Mouse (Mus musculus) heart, postnatal 0 days (tissue): ENCODE results near the gene Sapcd2. TPM values are rescaled to one million over a fixed set of nuclear protein-coding genes. Genes with fewer than 3 reads are reported as not detected.

Experiments
- ATAC-seq: fragments of 200-750 bp; cut with Nextera tagmentation; 2 replicates; pipeline ENCODE4 v1.8.0; 2017; ENCODE audit warnings: low read depth, moderate number of reproducible peaks, moderate library complexity; ENCODE audit not compliant: insufficient read depth
- DNase-seq: peaks from one replicate; pipeline ENCODE4 v3.0.0-alpha.2; 2016; ENCODE audit warnings: low spot score
- H3K27ac ChIP-seq: fragments of 300-500 bp; sonication (generic); 2 replicates; pipeline ENCODE4 v1.5.1; 2014; ENCODE audit warnings: low read depth, mild to moderate bottlenecking
- H3K27me3 ChIP-seq: fragments of 300-500 bp; sonication (generic); 2 replicates; pipeline ENCODE4 v1.6.1; 2014; ENCODE audit warnings: low read length, mixed read lengths; ENCODE audit not compliant: control insufficient read depth, insufficient read depth
- H3K36me3 ChIP-seq: fragments of 300-500 bp; sonication (generic); replicated peaks from 2 replicates; pipeline ENCODE4 v1.6.1; 2014; ENCODE audit warnings: low read length, mixed read lengths; ENCODE audit not compliant: control insufficient read depth, insufficient read depth
- H3K4me1 ChIP-seq: fragments of 300-500 bp; sonication (generic); 2 replicates; pipeline ENCODE4 v1.6.1; 2014; ENCODE audit warnings: antibody characterized with exemption; ENCODE audit not compliant: control insufficient read depth, insufficient read depth
- H3K4me2 ChIP-seq: fragments of 300-500 bp; sonication (generic); 2 replicates; pipeline ENCODE4 v1.6.1; 2014; ENCODE audit warnings: low read depth, mild to moderate bottlenecking, low read length, moderate library complexity
- H3K4me3 ChIP-seq: fragments of 300-500 bp; sonication (generic); 2 replicates; pipeline ENCODE4 v1.5.1; 2014; ENCODE audit warnings: low read depth, low read length
- H3K9ac ChIP-seq: fragments of 300-500 bp; sonication (generic); replicated peaks from 2 replicates; pipeline ENCODE4 v1.6.1; 2014; ENCODE audit warnings: low read depth, low read length, mixed read lengths
- H3K9me3 ChIP-seq: fragments of 300-500 bp; sonication (generic); replicated peaks from 2 replicates; pipeline ENCODE4 v1.6.1; 2016; ENCODE audit warnings: low read length; ENCODE audit not compliant: control insufficient read depth
- CTCF ChIP-seq: IDR thresholded peaks from 2 replicates; pipeline ENCODE4 v1.5.1; 2016; ENCODE audit warnings: antibody characterized with exemption, control low read depth, low read depth
- EP300 ChIP-seq: IDR thresholded peaks from 2 replicates; pipeline ENCODE4 v1.6.1; 2016; ENCODE audit warnings: antibody characterized with exemption, low read depth
- WGBS: fragments of 180-500 bp; shearing (Covaris S2); extraction: QIAGEN DNeasy Blood & Tissue Kit; methylation state at CpG from one replicate; pipeline ENCODE4 v1.1.7; 2014; 5-methylcytosine and 5-hydroxymethylcytosine counted together
- polyA plus RNA-seq: library from polyadenylated mRNA; unstranded; fragments of >200 nt; fragmentation: Nextera tagmentation; extraction: Ambion mirVana; gene quantifications from 2 replicates; pipeline ENCODE4 v1.2.1, GENCODE M21; 2015
- total RNA-seq: library from RNA; depleted of rRNA; stranded (reverse); fragments of >200 nt; gene quantifications from 2 replicates; pipeline ENCODE4 v1.2.3, GENCODE M21; 2014; ENCODE audit warnings: low replicate concordance

The Sapcd2 gene
- total and polyA plus RNA-seq, 2 experiments from 2014 or later, result 5.6 to 14.0 TPM

DNA sequence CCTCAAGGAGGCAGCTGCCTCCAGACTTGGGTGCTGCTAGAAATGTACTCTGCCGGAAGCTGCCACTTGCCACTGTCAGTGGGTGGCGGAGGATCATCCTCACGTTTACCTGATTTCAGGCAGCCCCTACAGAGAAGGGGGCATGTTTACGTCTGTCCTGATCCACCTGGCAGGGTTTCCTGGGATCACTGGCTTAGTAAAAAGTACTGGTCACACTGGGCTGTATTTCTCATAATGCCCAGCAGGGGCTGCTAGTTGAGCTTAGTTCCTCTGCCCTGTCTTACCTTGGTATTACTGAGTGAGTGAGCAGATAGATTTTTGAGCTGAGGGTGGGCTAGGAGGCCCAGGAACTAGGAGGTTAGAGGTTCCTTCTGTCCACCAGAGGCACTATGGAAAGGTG, 4.5 kb downstream of the Sapcd2 start:
- Histone ChIP-seq H3K9me3 (no peaks in the 10 kb centered on the region), H3K9ac (no peak overlapping the region), H3K27me3 (no peaks in the 10 kb centered on the region), H3K36me3 (peaks cover 30% of the 10 kb centered on the region), H3K4me2 (no peak overlapping the region), H3K4me3 (no peak overlapping the region), H3K4me1 (peaks cover 17% of the 10 kb centered on the region), H3K27ac (no peak overlapping the region)
- no peak for TF ChIP-seq EP300
- peak; percentile 69 for TF ChIP-seq CTCF
- DNase-seq (no peak), ATAC-seq (no peak)
- 62% methylated on average over 4 of the region's 4 CpGs for WGBS

DNA sequence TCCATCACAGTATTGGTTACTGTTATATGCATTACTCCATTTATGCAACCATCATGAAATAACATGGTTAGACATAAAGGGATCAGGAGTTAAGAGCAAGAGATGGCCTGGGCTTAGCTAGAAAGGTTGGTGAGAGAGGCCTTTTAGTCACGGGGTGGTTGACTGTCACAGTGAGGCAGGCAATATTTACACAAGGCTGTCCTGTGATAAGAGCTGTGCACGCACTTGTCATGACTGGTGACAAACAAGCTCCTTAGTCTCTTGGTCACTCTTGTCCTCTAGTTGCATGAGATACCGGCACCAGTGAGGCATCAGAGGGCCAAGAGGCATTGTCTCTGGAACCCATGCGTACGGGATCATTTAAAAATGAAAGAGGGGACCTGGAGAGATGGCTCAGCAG, 12.4 kb downstream of the Sapcd2 start:
- no peak overlapping the region for H3K4me3 ChIP-seq
- H3K9me3 ChIP-seq, result no peaks in the 10 kb centered on the region
- ATAC-seq (no peak), DNase-seq (no peak)
- H3K4me1 ChIP-seq, result no peaks in the 10 kb centered on the region
- no peak for TF ChIP-seq CTCF
- TF ChIP-seq EP300, result no peak
- no peaks in the 10 kb centered on the region for H3K36me3 ChIP-seq
- WGBS, result 57% methylated on average over 5 of the region's 5 CpGs
- no peaks in the 10 kb centered on the region for H3K27me3 ChIP-seq
- H3K9ac ChIP-seq, result no peak overlapping the region
- no peak overlapping the region for H3K4me2 ChIP-seq
- H3K27ac ChIP-seq, result no peak overlapping the region

GRCm38 (mm10) chr2:25391266-25391665, 19.1 kb downstream of the Sapcd2 start:
- Histone ChIP-seq H3K36me3 (no peaks in the 10 kb centered on the region), H3K4me2 (no peak overlapping the region), H3K4me1 (peaks cover 5% of the 10 kb centered on the region; the same call in 1 of the 2 replicates), H3K27me3 (peaks cover 29% of the 10 kb centered on the region), H3K9me3 (no peaks in the 10 kb centered on the region), H3K27ac (no peak overlapping the region), H3K9ac (no peak overlapping the region), H3K4me3 (no peak overlapping the region)
- whole genome bisulfite sequencing, result 58% methylated on average over 5 of the region's 5 CpGs
- no peak for ATAC-seq
- DNase-seq, result no peak
- no peak for TF ChIP-seq CTCF
- TF ChIP-seq EP300, result no peak

GRCm38 (mm10) chr2:25394281-25395221, 22.4 kb downstream of the Sapcd2 start:
- Histone ChIP-seq H3K36me3 (no peaks in the 10 kb centered on the region), H3K27ac (no peak overlapping the region; the same call in 1 of the 2 replicates), H3K4me3 (no peak overlapping the region), H3K9ac (no peak overlapping the region), H3K4me1 (peaks cover 5% of the 10 kb centered on the region; the same call in 1 of the 2 replicates), H3K27me3 (peaks cover 62% of the 10 kb centered on the region), H3K4me2 (no peak overlapping the region), H3K9me3 (no peaks in the 10 kb centered on the region)
- peak; percentile 37; the same call in 1 of the 2 replicates for ATAC-seq
- TF ChIP-seq EP300 (no peak), CTCF (no peak)
- DNase-seq, result peak; percentile 25
- WGBS, result 26% methylated on average over 3 of the region's 3 CpGs

- no peak within 1 kb of the TSS for H3K9ac ChIP-seq
- peak within 1 kb of the TSS; percentile 60 for H3K4me2 ChIP-seq
- TF ChIP-seq CTCF (no peak), EP300 (no peak)
- 0 out of 2 replicates have a peak, but pooled peaks have one; percentile 13 for ATAC-seq
- peaks cover 5% of the 10 kb centered on the region; the same call in 1 of the 2 replicates for H3K4me1 ChIP-seq
- H3K9me3 ChIP-seq, result no peaks in the 10 kb centered on the region
- H3K4me3 ChIP-seq, result peak within 1 kb of the TSS; percentile 42
- no peaks in the 10 kb centered on the region for H3K36me3 ChIP-seq
- 3% methylated on average over 52 of the region's 57 CpGs for WGBS
- peaks cover 76% of the 10 kb centered on the region for H3K27me3 ChIP-seq
- DNase-seq, result peak; percentile 13
- no peak within 1 kb of the TSS; the same call in 1 of the 2 replicates for H3K27ac ChIP-seq
Observed at GRCm38 (mm10) chr2:25395721-25396596, 23.8 kb downstream of the Sapcd2 start, which contains the start of gene Entpd2. TSS of gene Entpd2 (plus strand) at chr2:25395874.
